Comparison of ENCODE assay signal across 11 mouse cellular contexts in the genomic region with DNA sequence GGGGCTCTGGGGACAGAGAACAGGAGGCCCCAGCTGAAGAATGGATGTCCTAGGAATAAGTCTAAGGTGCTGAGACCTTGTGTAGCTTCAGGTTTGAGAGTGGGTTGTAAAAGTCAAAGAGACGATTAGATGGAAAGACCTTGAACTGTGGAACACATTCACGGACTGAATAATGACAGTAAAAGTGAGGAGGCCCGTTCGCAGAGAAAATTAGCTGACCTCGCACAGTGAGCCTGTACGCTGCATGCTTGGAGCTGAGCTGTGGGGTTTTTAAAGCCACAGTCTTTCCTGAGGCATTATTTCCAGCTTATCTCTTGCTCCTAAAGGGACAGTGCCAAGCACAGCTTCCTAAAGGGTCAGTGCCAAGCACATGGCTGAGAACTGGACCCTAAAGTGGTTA.
DNase-seq lines count a peak whose midpoint lies in the region; ATAC-seq lines count a peak whose summit lies in the region.
"Had no signal": no experiment of that assay in that cellular context is flagged by ENCODE, and none has a peak within 500 bp of the region (broad histone marks: within the 10 kb centered on the region; RNA-seq: fewer than 3 reads in every experiment).

No protein-coding gene starts in this region.

- H3K4me2 ChIP-seq in heart, embryonic 13.5 days, result no peak overlapping the region
- H3K4me2 ChIP-seq in limb, embryonic 12.5 days, result no peak overlapping the region
- H3K4me2 ChIP-seq: kidney, embryonic 15.5 days had no signal

- peak; percentile 36 to 38 for DNase-seq in cerebellum, postnatal 10 days
- DNase-seq in cerebellum, adult 18-20 months, result no peak
- no peak for DNase-seq in heart, adult 9 months (ENCODE audit: low spot score in 2 of 2)
- DNase-seq in Muller cell, postnatal 12 days (ENCODE audit: inconsistent ontology term), result peak; percentile 21
- no peak for DNase-seq in kidney, adult 18-20 months
- DNase-seq in kidney, adult 8-10 months, result no peak
- DNase-seq: cerebellum, adult 9-10 months; lung, adult 18-20 months had no signal

- H3K4me1 ChIP-seq in heart, embryonic 13.5 days, result peaks cover 62% of the 10 kb centered on the region
- H3K4me1 ChIP-seq in limb, embryonic 12.5 days (replicated peaks), result peaks cover 64% of the 10 kb centered on the region

- 60% methylated on average over 6 of the region's 6 CpGs for WGBS in heart, embryonic 13.5 days
- WGBS in limb, embryonic 12.5 days, result 60% methylated on average over 6 of the region's 6 CpGs

- H3K9ac ChIP-seq in heart, embryonic 13.5 days, result peak overlapping the region; percentile 50; the same call in 1 of the 2 replicates
- no peak overlapping the region for H3K9ac ChIP-seq in limb, embryonic 12.5 days (replicated peaks)
- H3K9ac ChIP-seq: kidney, embryonic 15.5 days had no signal

- peak overlapping the region; percentile 40; the same call in 1 of the 2 replicates for H3K27ac ChIP-seq in heart, embryonic 13.5 days (replicated peaks)
- peak overlapping the region; percentile 89; the same call in 1 of the 2 replicates for H3K27ac ChIP-seq in limb, embryonic 12.5 days

- no peak overlapping the region for H3K4me3 ChIP-seq in heart, embryonic 13.5 days
- H3K4me3 ChIP-seq in limb, embryonic 12.5 days (replicated peaks), result no peak overlapping the region
- H3K4me3 ChIP-seq: kidney, embryonic 15.5 days had no signal

- H3K9me3 ChIP-seq in heart, embryonic 13.5 days, result no peaks in the 10 kb centered on the region
- H3K9me3 ChIP-seq in limb, embryonic 12.5 days, result 0 out of 2 replicates have a peak, but pooled peaks cover 5% of the 10 kb centered on the region
- H3K9me3 ChIP-seq: kidney, embryonic 15.5 days had no signal

- H3K27me3 ChIP-seq in heart, embryonic 13.5 days (replicated peaks), result no peaks in the 10 kb centered on the region
- H3K27me3 ChIP-seq in limb, embryonic 12.5 days, result no peaks in the 10 kb centered on the region
- H3K27me3 ChIP-seq: kidney, embryonic 15.5 days had no signal

- 0 out of 2 replicates have a peak, but pooled peaks have one; percentile 4 for ATAC-seq in heart, embryonic 13.5 days (ENCODE audit: extremely low read depth, insufficient number of reproducible peaks, low FRiP score, low TSS enrichment)
- no peak for ATAC-seq in limb, embryonic 12.5 days (ENCODE audit: insufficient number of reproducible peaks, insufficient read depth, low FRiP score, low TSS enrichment, low read depth)

- H3K36me3 ChIP-seq in heart, embryonic 13.5 days, result 0 out of 2 replicates have a peak, but pooled peaks cover 5% of the 10 kb centered on the region
- peaks cover 14% of the 10 kb centered on the region; the same call in 1 of the 2 replicates for H3K36me3 ChIP-seq in limb, embryonic 12.5 days

Comparison
In these comparisons a context has a peak if more than half of its experiments do, and no peak if none do; other contexts are left out.
1. DNase-seq: peak in cerebellum, postnatal 10 days (2 of 2) and Muller cell, postnatal 12 days (single experiment); none in cerebellum, adult 18-20 months (0 of 2), heart, adult 9 months (0 of 2), kidney, adult 18-20 months (single experiment) and kidney, adult 8-10 months (0 of 2).